Mouse (Mus musculus): ENCODE measurements around the gene Hoxa7.

GRCm38 (mm10) chr6:52267221-52267620 is 45.6 kb upstream of the Hoxa7 start:
- no peak for TF ChIP-seq CTCF (IDR thresholded peaks at IDR 0.05; ENCODE audit: insufficient read depth, low read depth, low read length)
- TF ChIP-seq POLR2A (IDR thresholded peaks at IDR 0.05; ENCODE audit: insufficient read depth, low read depth, low read length) = no peak
